35 mouse cellular contexts compared by ENCODE assay signal in genomic region chr3:46431416-46431815, GRCm38 (mm10). TPM values are rescaled to one million over a fixed set of nuclear protein-coding genes. Genes with fewer than 3 reads are reported as not detected.
"Had no signal": no experiment of that assay in that cellular context is flagged by ENCODE, and none has a peak within 500 bp of the region (broad histone marks: within the 10 kb centered on the region; RNA-seq: fewer than 3 reads in every experiment).

No protein-coding gene starts in this region.

- H3K27me3 ChIP-seq: heart, embryonic 12.5 days; heart, embryonic 13.5 days; heart, embryonic 15.5 days; hindbrain, embryonic 12.5 days; hindbrain, embryonic 13.5 days; hindbrain, embryonic 15.5 days; intestine, embryonic 15.5 days; kidney, embryonic 15.5 days had no signal

- DNase-seq: heart, postnatal 10 days; heart, postnatal 14 days; heart, postnatal 36 days; heart, postnatal 4 days; kidney, adult 11 months; kidney, adult 18-20 months; kidney, adult 2 months; kidney, adult 8-10 months; kidney, adult 9 months; kidney, postnatal 10 days; kidney, postnatal 14 days; kidney, postnatal 25 days; kidney, postnatal 36 days; kidney, postnatal 4 days; layer of hippocampus, adult 9-11 months; layer of hippocampus, postnatal 36 days had no signal

- H3K36me3 ChIP-seq: heart, embryonic 10.5 days; heart, embryonic 12.5 days; heart, embryonic 13.5 days; heart, embryonic 15.5 days; hindbrain, embryonic 10.5 days; hindbrain, embryonic 12.5 days; hindbrain, embryonic 13.5 days; hindbrain, embryonic 15.5 days; intestine, embryonic 15.5 days; kidney, embryonic 15.5 days had no signal

- H3K27ac ChIP-seq: heart, embryonic 10.5 days; heart, embryonic 13.5 days; heart, embryonic 15.5 days; hindbrain, embryonic 10.5 days; hindbrain, embryonic 12.5 days; hindbrain, embryonic 13.5 days; hindbrain, embryonic 14.5 days; hindbrain, embryonic 15.5 days; hindbrain, postnatal 0 days; intestine, embryonic 15.5 days; kidney, embryonic 15.5 days; kidney, postnatal 0 days; layer of hippocampus, adult 2 months had no signal

- H3K9ac ChIP-seq: heart, embryonic 12.5 days; heart, embryonic 13.5 days; heart, embryonic 15.5 days; hindbrain, embryonic 12.5 days; hindbrain, embryonic 13.5 days; hindbrain, embryonic 14.5 days; hindbrain, embryonic 15.5 days; intestine, embryonic 15.5 days; kidney, embryonic 15.5 days had no signal

- H3K9me3 ChIP-seq: heart, embryonic 10.5 days; heart, embryonic 12.5 days; heart, embryonic 13.5 days; heart, embryonic 15.5 days; hindbrain, embryonic 10.5 days; hindbrain, embryonic 12.5 days; hindbrain, embryonic 13.5 days; hindbrain, embryonic 15.5 days; intestine, embryonic 15.5 days; kidney, embryonic 15.5 days had no signal

- H3K4me3 ChIP-seq: heart, embryonic 10.5 days; heart, embryonic 12.5 days; heart, embryonic 13.5 days; heart, embryonic 15.5 days; hindbrain, embryonic 10.5 days; hindbrain, embryonic 12.5 days; hindbrain, embryonic 13.5 days; hindbrain, embryonic 15.5 days; intestine, embryonic 15.5 days; kidney, embryonic 15.5 days; layer of hippocampus, adult 2 months had no signal

- H3K4me1 ChIP-seq: heart, embryonic 10.5 days; heart, embryonic 12.5 days; heart, embryonic 13.5 days; heart, embryonic 15.5 days; hindbrain, embryonic 10.5 days; hindbrain, embryonic 12.5 days; hindbrain, embryonic 13.5 days; hindbrain, embryonic 15.5 days; intestine, embryonic 15.5 days; kidney, embryonic 15.5 days had no signal

- H3K4me2 ChIP-seq: heart, embryonic 11.5 days; heart, embryonic 12.5 days; heart, embryonic 13.5 days; heart, embryonic 15.5 days; hindbrain, embryonic 12.5 days; hindbrain, embryonic 13.5 days; hindbrain, embryonic 14.5 days; hindbrain, embryonic 15.5 days; intestine, embryonic 15.5 days; kidney, embryonic 15.5 days had no signal

- ATAC-seq: hindbrain, embryonic 16.5 days; hindbrain, postnatal 0 days; inflammation-experienced regulatory T-cells, adult 6 months; intestine, embryonic 15.5 days; intestine, embryonic 16.5 days; intestine, postnatal 0 days had no signal

RNA-seq across cellular contexts. Expression of gene Pabpc4l, which starts 16.6 kb away (rescaled TPM):
- polyA plus RNA-seq: inflammation-experienced regulatory T-cells, adult 6 months had no signal
